Mouse (Mus musculus): Measurements from ENCODE around the gene Clca3a1. TPM values are rescaled to one million over a fixed set of nuclear protein-coding genes. Genes with fewer than 3 reads are reported as not detected.

Gene Clca3a1
- total RNA-seq, 2 experiments from 2014 or later: 4.2 to 9.4 TPM

GRCm38 (mm10) chr3:144719901-144720747, 40.7 kb downstream of the Clca3a1 start, which contains the start of gene Sh3glb1:
Sh3glb1 (minus strand) TSS chr3:144720335.
- peak; percentile 65 for ATAC-seq (replicated peaks; ENCODE audit: low FRiP score, poor library complexity, severe bottlenecking)

GRCm38 (mm10) chr3:144719088-144719900, 41.5 kb downstream of the Clca3a1 start:
- peak; percentile 55 for ATAC-seq (replicated peaks; ENCODE audit: low FRiP score, poor library complexity, severe bottlenecking)

- 0 out of 2 replicates have a peak, but pooled peaks have one; percentile 12 for ATAC-seq (replicated peaks; ENCODE audit: low FRiP score, poor library complexity, severe bottlenecking)
Measured at GRCm38 (mm10) chr3:144718706-144719087, 42.1 kb downstream of the Clca3a1 start.

GRCm38 (mm10) chr3:144717835-144718234, 42.9 kb downstream of the Clca3a1 start:
- no peak for ATAC-seq (replicated peaks; ENCODE audit: low FRiP score, poor library complexity, severe bottlenecking)

- no peak for ATAC-seq (replicated peaks; ENCODE audit: low FRiP score, poor library complexity, severe bottlenecking)
Measured at GRCm38 (mm10) chr3:144717121-144717520, 43.7 kb downstream of the Clca3a1 start.

GRCm38 (mm10) chr3:144715901-144716300, 44.9 kb downstream of the Clca3a1 start:
- ATAC-seq (replicated peaks; ENCODE audit: low FRiP score, poor library complexity, severe bottlenecking): no peak

- ATAC-seq (replicated peaks; ENCODE audit: low FRiP score, poor library complexity, severe bottlenecking): no peak
Measured at GRCm38 (mm10) chr3:144715033-144715432, 45.7 kb downstream of the Clca3a1 start.

- no peak for ATAC-seq (replicated peaks; ENCODE audit: low FRiP score, poor library complexity, severe bottlenecking)
Measured at GRCm38 (mm10) chr3:144714606-144715005, 46.2 kb downstream of the Clca3a1 start.

GRCm38 (mm10) chr3:144714126-144714525, 46.7 kb downstream of the Clca3a1 start:
- no peak for ATAC-seq (replicated peaks; ENCODE audit: low FRiP score, poor library complexity, severe bottlenecking)

GRCm38 (mm10) chr3:144711607-144712206, 49.1 kb downstream of the Clca3a1 start:
- no peak for ATAC-seq (replicated peaks; ENCODE audit: low FRiP score, poor library complexity, severe bottlenecking)

GRCm38 (mm10) chr3:144708612-144709011, 52.2 kb downstream of the Clca3a1 start:
- no peak for ATAC-seq (replicated peaks; ENCODE audit: low FRiP score, poor library complexity, severe bottlenecking)

- peak; percentile 87 for ATAC-seq (replicated peaks; ENCODE audit: low FRiP score, poor library complexity, severe bottlenecking)
Measured at GRCm38 (mm10) chr3:144703959-144704358, 56.8 kb downstream of the Clca3a1 start.

- no peak for ATAC-seq (replicated peaks; ENCODE audit: low FRiP score, poor library complexity, severe bottlenecking)
Measured at GRCm38 (mm10) chr3:144698790-144699433, 61.9 kb downstream of the Clca3a1 start.

- no peak for ATAC-seq (replicated peaks; ENCODE audit: low FRiP score, poor library complexity, severe bottlenecking)
Measured at GRCm38 (mm10) chr3:144697942-144698341, 62.8 kb downstream of the Clca3a1 start.

- no peak for ATAC-seq (replicated peaks; ENCODE audit: low FRiP score, poor library complexity, severe bottlenecking)
Measured at GRCm38 (mm10) chr3:144697154-144697553, 63.6 kb downstream of the Clca3a1 start.

GRCm38 (mm10) chr3:144694941-144695340, 65.8 kb downstream of the Clca3a1 start:
- ATAC-seq (replicated peaks; ENCODE audit: low FRiP score, poor library complexity, severe bottlenecking): no peak

- ATAC-seq (replicated peaks; ENCODE audit: low FRiP score, poor library complexity, severe bottlenecking): no peak
Measured at GRCm38 (mm10) chr3:144694040-144694439, 66.7 kb downstream of the Clca3a1 start.

- ATAC-seq (replicated peaks; ENCODE audit: low FRiP score, poor library complexity, severe bottlenecking): peak; percentile 67
Measured at GRCm38 (mm10) chr3:144692052-144692451, 68.7 kb downstream of the Clca3a1 start.

- peak; percentile 88 for ATAC-seq (replicated peaks; ENCODE audit: low FRiP score, poor library complexity, severe bottlenecking)
Measured at GRCm38 (mm10) chr3:144689236-144689635, 71.5 kb downstream of the Clca3a1 start.

GRCm38 (mm10) chr3:144688284-144688683, 72.5 kb downstream of the Clca3a1 start:
- no peak for ATAC-seq (replicated peaks; ENCODE audit: low FRiP score, poor library complexity, severe bottlenecking)
